Mouse (Mus musculus): ENCODE data around the gene Kcnj5.

The Kcnj5 gene

DNA sequence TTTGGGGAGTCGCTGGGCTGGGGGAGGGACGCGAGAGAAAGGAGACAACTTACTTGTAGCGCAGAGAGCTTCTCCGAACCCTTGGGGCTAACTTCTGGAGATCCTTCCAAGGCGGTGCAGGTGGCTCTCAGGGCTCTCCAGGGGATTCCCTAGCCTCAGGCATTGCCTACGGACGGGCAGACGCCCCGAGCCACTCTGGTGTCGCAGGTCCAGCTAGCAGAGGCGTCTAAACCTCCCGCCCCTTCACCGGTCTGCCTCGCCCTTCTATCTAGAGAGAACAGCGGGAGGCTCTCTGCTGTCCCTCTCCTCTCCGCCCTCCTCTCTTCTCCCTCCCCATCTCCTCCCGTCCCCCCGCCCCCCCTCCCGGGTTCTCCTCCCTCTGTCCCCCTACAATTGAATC lies at the start of gene Kcnj5:
Gene Kcnj5, minus strand, starts transcription at position 300 of the 400 bp plus-strand sequence.
- DNase-seq (ENCODE audit: low spot score in 2 of 2), result no peak

GRCm38 (mm10) chr9:32392716-32393115 lies 48.6 kb upstream of the Kcnj5 start:
- DNase-seq (ENCODE audit: low spot score in 2 of 2), result no peak

GRCm38 (mm10) chr9:32391701-32392100 lies 47.6 kb upstream of the Kcnj5 start:
- DNase-seq (ENCODE audit: low spot score in 2 of 2), result no peak

DNA sequence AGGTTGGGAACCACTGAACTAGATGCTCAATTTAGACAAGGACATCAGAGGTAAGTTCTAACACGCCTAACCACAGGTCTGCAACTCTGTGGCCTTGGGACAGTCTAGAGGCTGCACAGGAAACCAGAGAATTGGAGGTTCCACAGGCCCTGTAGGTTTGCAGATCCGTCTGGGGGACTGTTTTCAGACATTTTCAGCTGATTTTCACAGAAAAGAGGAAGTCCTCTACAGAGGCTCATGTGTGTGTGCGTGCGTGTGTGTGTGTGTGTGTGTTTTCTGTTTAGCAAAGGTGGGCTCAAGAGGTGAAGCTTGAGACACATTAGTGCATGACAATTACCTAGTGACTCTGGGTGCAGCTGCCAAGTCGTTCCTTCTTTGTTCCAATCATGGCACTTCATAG lies 46.9 kb upstream of the Kcnj5 start:
- DNase-seq (ENCODE audit: low spot score in 2 of 2), result no peak

GRCm38 (mm10) chr9:32388120-32388519 lies 44.0 kb upstream of the Kcnj5 start:
- no peak for DNase-seq (ENCODE audit: low spot score in 2 of 2)

DNA sequence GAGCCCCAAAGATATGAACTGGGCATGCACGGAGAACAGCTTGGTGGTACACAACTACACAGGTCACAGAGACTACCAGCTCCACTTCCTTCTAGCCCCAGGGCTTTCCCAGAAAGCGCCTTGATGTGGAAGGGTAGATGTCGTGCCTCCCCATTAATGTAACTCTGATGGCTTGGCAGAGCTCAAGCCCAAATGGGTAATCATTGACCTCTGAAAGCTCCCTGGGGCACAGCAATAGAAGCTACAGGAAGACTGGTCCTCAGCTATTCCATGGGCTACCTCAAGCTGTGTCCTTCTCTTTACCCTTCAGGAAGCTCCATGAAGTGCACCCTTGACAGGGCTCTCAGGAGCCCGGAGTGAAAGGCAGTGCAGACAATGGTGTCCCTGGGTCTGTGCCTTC lies 40.8 kb upstream of the Kcnj5 start:
- DNase-seq (ENCODE audit: low spot score in 2 of 2), result no peak

DNA sequence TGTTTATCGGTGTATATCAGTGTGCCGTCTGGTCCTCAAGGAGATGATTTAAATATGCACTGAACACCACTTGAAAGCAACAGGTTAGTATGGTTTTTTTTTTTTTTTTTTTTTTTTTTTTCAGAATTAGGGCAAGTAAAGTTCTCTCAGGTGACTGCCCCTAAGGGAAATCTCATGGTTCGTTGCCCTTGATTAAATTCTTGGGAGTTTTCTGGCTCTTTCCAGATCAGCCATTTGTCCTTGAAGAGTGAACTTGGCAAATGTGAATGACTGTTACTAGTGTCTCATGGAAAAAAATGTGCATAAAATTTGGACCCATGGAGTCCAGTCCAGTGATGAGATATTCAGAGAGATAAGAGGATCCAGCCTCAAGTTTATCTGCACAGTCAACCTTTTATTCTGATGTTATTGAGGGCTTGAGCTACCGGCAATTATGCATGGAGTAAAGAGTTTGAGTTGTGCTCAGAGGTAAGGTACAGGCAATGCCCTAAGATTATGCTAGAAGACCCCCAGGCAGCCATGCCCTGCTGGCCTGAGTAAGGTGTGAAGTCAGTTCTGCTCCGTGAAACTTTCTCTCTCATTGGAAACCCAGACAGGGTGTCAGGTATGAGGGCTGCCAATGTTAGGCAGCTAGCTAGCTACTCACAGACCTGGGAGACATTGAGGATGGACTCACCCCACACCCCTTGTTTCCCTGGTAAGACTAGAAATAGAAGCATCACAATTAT lies 32.9 kb upstream of the Kcnj5 start:
- DNase-seq (ENCODE audit: low spot score in 2 of 2), result no peak

GRCm38 (mm10) chr9:32376031-32376430 lies 31.9 kb upstream of the Kcnj5 start:
- DNase-seq (ENCODE audit: low spot score in 2 of 2), result peak in 1 of 2 experiments; percentile 21

GRCm38 (mm10) chr9:32373656-32374055 lies 29.5 kb upstream of the Kcnj5 start:
- no peak for DNase-seq (ENCODE audit: low spot score in 2 of 2)

GRCm38 (mm10) chr9:32372202-32372601 lies 28.1 kb upstream of the Kcnj5 start, which contains the start of gene Kcnj1:
TSS of gene Kcnj1 (plus strand) at chr9:32372493.
- no peak for DNase-seq (ENCODE audit: low spot score in 2 of 2)

DNA sequence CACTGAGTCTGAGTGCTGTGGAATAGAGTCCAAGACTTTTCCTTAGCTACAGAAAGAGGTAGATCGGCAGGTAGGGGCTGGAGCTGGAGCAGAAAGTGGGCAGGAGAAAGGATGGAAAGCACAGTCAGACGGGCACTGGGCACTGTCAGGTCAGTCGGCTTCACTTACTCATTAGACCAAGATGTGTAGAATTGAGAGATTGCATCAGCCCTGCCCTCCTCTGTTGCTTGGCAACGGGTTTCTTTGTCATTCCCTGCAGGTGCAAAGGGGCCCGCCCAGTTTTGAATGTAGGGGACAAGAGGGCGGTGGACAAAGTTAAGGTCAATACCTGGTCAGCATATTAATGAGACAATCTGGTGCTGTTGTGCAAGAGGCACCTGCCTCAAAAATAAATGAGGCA lies 25.2 kb upstream of the Kcnj5 start:
- no peak for DNase-seq (ENCODE audit: low spot score in 2 of 2)

GRCm38 (mm10) chr9:32368812-32369211 lies 24.7 kb upstream of the Kcnj5 start:
- no peak for DNase-seq (ENCODE audit: low spot score in 2 of 2)

- no peak for DNase-seq (ENCODE audit: low spot score in 2 of 2)
Observed at GRCm38 (mm10) chr9:32360770-32361169, 16.6 kb upstream of the Kcnj5 start.

GRCm38 (mm10) chr9:32350332-32350731 lies 6.2 kb upstream of the Kcnj5 start:
- peak in 1 of 2 experiments; percentile 65 for DNase-seq (ENCODE audit: low spot score in 2 of 2)

DNA sequence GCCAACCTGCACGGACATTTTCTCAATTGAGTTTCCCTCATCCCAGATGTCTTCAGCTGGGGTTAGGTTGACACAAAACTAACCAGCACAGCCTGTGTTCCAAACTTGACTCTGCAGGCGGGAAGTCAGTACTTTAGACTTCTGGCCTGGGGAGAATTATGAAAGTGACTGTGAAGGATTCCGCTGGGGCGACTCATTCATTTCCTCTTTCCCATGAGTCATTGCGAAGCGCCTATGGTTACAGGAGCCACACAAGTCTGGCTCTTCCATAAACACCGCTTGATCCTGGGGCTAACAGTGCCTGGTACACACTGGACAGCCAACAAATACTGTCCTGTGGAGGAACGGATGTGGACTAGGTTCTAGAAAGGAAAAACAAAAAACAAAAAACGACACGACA lies 5.2 kb upstream of the Kcnj5 start:
- no peak for DNase-seq (ENCODE audit: low spot score in 2 of 2)

GRCm38 (mm10) chr9:32348096-32348495 lies 3.9 kb upstream of the Kcnj5 start:
- no peak for DNase-seq (ENCODE audit: low spot score in 2 of 2)

GRCm38 (mm10) chr9:32344489-32344888 lies 339 bp upstream of the Kcnj5 start:
- DNase-seq (ENCODE audit: low spot score in 2 of 2), result no peak

GRCm38 (mm10) chr9:32342929-32343328 lies 1.2 kb downstream of the Kcnj5 start:
- DNase-seq (ENCODE audit: low spot score in 2 of 2), result no peak

GRCm38 (mm10) chr9:32340831-32341230 lies 3.3 kb downstream of the Kcnj5 start:
- DNase-seq (ENCODE audit: low spot score in 2 of 2), result peak; percentile 54 to 56

GRCm38 (mm10) chr9:32335389-32336150 lies 8.6 kb downstream of the Kcnj5 start:
- DNase-seq (ENCODE audit: low spot score in 2 of 2), result peak in 1 of 2 experiments; percentile 45

GRCm38 (mm10) chr9:32331162-32331561 lies 13.0 kb downstream of the Kcnj5 start:
- DNase-seq (ENCODE audit: low spot score in 2 of 2), result no peak

DNA sequence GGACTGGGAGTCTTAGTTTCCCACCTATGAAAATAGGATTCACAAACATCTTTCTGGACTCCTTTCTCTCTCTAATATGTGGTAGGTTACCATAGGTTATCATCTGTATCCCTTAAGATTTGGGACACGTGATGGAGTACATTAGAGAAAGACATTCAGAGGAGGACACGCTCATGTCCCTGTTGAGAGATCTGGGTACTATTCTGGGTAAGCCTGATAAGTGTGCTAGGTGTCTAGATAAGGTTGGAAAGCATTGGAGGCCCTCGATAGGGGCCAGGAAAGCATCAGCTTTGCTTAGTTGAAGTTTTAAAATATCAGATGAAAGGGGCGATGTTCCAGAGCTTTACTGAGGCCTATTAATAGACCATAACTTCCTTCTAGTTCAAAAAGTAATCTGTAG lies 15.4 kb downstream of the Kcnj5 start:
- no peak for DNase-seq (ENCODE audit: low spot score in 2 of 2)

DNA sequence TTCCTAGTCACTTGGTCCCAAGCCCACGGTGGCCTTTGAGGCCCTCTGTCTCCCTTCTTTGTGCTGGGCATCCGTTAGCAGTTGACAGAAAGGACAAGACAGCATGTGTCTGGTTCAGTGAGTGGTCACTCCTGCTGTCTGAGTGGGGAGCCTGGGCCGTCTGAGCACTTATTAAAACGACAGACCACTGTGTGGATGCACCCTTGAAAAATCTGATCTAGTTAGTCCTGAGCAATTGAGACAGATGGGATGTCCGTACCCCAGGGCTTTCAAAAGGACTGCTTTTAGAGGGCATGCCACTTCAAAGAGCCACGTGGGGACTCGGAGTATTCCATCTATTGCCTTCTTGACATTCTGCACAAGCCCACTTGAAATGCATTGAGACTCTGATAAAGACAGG lies 20.5 kb downstream of the Kcnj5 start:
- DNase-seq (ENCODE audit: low spot score in 2 of 2), result no peak

Data from heart, adult 9 months (tissue).